Mouse (Mus musculus): ENCODE measurements around the gene Lrwd1. TPM values are rescaled to one million over a fixed set of nuclear protein-coding genes. Genes with fewer than 3 reads are reported as not detected.
A peak's percentile ranks its signal among the peaks of the same experiment; 100 is the strongest.

The Lrwd1 gene
- polyA plus RNA-seq, 1 experiment from 2014 or later, result 23.6 TPM

DNA sequence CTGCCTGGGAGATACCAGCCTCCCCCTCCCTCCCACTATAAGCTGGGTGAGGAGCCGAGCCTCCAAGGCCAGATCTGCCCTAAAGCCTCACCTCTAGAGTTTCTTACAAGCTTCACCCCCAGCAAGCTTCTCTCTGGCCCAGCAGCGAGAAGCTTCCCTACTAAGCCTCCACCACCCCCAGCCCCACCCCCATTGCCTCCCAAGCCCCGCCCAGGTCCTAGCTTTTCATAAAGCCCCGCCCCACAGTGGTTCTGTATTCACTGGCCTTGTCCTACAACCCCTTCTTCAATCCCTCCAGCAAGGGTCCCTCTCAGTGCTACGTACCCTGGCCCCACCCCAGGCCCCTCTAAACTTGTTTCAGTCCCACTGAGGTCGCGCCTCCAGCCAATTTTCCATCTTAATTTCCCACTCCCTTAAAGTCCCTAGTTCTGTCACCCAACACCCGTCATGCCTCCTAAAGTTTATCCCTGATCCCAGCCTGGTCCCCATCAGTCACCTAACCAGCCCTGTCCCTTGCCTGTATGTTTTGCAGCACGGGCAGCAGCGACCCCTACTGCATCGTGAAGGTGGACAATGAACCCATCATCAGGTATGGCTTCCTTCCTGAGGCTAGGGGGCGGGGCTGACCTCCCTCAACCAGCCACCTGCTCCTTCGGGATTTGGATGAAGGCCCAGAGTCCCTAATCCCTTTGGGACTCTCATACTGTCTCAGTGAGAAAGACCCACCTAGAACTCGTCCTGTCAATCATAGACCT is 46.9 kb downstream of the Lrwd1 start:
- Histone ChIP-seq H3K9ac (ENCODE audit: low read length) (no peak overlapping the region), H3K27me3 (ENCODE audit: control insufficient read depth, insufficient read depth, low read length) (peaks cover 16% of the 10 kb centered on the region), H3K4me3 (ENCODE audit: low read length) (no peak overlapping the region), H3K27ac (ENCODE audit: low read length) (no peak overlapping the region), H3K4me2 (ENCODE audit: low read depth, low read length) (no peak overlapping the region), H3K9me3 (replicated peaks; ENCODE audit: control insufficient read depth, low read length) (no peaks in the 10 kb centered on the region), H3K4me1 (ENCODE audit: control insufficient read depth, insufficient read depth, low read length) (peaks cover 11% of the 10 kb centered on the region; the same call in 1 of the 2 replicates), H3K36me3 (ENCODE audit: control insufficient read depth, insufficient read depth) (no peaks in the 10 kb centered on the region)
- ATAC-seq (replicated peaks; ENCODE audit: extremely low read depth, insufficient read depth, low FRiP score), result no peak
- 20% methylated on average over 14 of the region's 14 CpGs for WGBS

DNA sequence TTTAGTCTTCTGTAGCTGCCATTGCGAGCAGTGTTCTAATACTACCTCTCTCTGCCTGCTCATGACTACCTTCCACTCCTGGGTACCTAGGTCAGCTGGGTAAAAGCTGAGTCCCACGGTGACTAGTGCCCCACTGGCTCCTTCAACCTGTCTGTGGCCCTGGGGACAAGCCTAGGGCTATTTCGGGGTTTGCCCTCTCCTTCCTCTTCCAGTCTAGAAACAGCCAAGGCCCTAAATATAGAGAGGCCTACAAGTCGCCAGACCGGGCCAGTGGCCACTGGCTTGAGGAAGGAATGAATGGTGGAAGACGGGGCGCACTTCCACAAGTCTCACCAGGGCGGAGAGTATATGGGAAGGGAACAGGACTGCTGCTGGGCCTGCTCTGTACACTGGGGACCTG is 49.6 kb downstream of the Lrwd1 start:
- H3K4me2 ChIP-seq (ENCODE audit: low read depth, low read length), result no peak overlapping the region
- H3K9ac ChIP-seq (ENCODE audit: low read length), result no peak overlapping the region
- no peak overlapping the region for H3K27ac ChIP-seq (ENCODE audit: low read length)
- 81% methylated on average over 8 of the region's 8 CpGs for WGBS
- 0 out of 2 replicates have a peak, but pooled peaks cover 2% of the 10 kb centered on the region for H3K9me3 ChIP-seq (replicated peaks; ENCODE audit: control insufficient read depth, low read length)
- no peaks in the 10 kb centered on the region for H3K36me3 ChIP-seq (ENCODE audit: control insufficient read depth, insufficient read depth)
- H3K4me1 ChIP-seq (ENCODE audit: control insufficient read depth, insufficient read depth, low read length), result peaks cover 15% of the 10 kb centered on the region
- ATAC-seq (replicated peaks; ENCODE audit: extremely low read depth, insufficient read depth, low FRiP score), result no peak
- H3K27me3 ChIP-seq (ENCODE audit: control insufficient read depth, insufficient read depth, low read length), result peaks cover 16% of the 10 kb centered on the region
- H3K4me3 ChIP-seq (ENCODE audit: low read length), result no peak overlapping the region

DNA sequence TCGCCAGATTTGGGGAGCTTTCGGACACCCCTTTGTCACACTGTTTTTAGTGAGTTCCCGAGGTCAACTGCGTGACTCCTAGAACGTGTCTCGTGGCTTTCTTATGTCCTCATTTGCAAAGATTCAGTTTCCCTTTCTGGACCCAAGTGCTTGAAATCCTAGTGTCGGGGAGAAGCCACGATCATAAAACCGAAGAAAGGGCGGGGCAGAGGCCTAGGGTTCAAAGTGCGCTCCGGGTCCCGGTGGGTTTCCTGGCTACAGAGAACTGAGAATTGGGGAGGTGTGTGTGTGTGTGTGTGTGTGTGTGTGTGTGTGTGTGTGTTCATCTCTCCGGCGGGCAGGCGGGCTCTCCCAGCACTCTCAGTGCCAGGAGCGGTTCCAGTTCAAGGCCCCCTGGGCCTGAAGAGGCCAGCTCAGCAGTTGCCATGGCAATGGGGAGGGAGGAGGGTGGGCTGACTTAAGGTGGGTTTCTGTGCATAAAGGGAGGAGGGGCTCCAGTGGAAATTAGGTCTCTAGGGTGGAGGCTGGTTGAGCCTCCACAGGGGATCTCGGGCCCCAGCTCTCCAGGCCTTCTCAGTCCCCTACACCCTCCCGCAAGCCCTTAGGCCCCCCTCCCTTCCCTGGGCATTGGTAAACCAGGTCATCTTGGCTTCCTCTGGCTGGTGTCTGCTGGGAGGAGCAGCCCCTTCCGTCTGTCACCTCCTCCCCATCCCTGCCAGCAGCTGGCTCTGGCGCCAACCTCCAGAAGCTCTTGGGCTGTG is 50.8 kb downstream of the Lrwd1 start:
- H3K4me3 ChIP-seq (ENCODE audit: low read length), result peak overlapping the region; percentile 71

DNA sequence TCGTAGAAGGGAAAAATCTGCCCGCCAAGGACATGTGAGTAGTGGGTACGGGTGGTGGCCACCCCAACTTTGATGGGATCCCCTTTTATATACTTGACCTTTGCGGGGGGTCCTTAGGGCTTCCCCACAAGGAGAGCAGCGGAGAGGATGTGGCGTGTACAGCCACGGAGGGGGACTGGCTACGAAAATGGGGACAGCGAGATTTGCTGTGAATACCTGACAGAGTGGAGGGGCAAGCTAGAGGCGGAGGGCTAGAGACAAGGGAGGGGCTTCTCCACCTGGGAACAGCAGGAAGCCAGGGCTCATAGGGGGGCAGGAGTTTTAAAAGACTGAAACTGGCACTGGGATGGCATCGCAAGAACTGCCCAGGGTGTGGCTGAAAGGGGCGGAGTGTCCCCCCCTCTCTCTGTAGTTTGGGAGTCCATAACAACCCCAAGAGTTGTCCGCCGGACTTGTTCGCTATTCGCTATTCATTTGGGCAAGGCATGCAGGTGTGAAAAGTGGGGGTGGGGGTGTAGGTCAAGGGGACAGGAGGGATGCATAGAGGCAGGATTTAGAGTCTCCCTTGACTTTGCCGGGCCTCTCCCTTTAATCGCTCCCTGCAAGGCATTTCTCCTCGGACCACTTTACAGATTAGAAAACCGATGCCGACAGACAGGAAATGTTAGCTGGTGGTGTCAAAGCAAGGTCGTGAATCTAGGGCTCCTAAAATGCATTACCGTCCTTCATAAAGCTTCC is 51.6 kb downstream of the Lrwd1 start:
- 3% methylated on average over 23 of the region's 23 CpGs for whole genome bisulfite sequencing
- peak overlapping the region; percentile 71 for H3K4me3 ChIP-seq (ENCODE audit: low read length)
- H3K27me3 ChIP-seq (ENCODE audit: control insufficient read depth, insufficient read depth, low read length), result peaks cover 16% of the 10 kb centered on the region
- H3K36me3 ChIP-seq (ENCODE audit: control insufficient read depth, insufficient read depth), result no peaks in the 10 kb centered on the region
- H3K4me1 ChIP-seq (ENCODE audit: control insufficient read depth, insufficient read depth, low read length), result peaks cover 15% of the 10 kb centered on the region
- peak overlapping the region; percentile 77 for H3K9ac ChIP-seq (ENCODE audit: low read length)
- no peak overlapping the region for H3K27ac ChIP-seq (ENCODE audit: low read length)
- H3K4me2 ChIP-seq (ENCODE audit: low read depth, low read length), result peak overlapping the region; percentile 100
- H3K9me3 ChIP-seq (replicated peaks; ENCODE audit: control insufficient read depth, low read length), result 0 out of 2 replicates have a peak, but pooled peaks cover 2% of the 10 kb centered on the region
- 0 out of 2 replicates have a peak, but pooled peaks have one; percentile 3 for ATAC-seq (replicated peaks; ENCODE audit: extremely low read depth, insufficient read depth, low FRiP score)

More for the DNA sequence above, 50.8 kb downstream of the Lrwd1 start:
- Histone ChIP-seq H3K9ac (ENCODE audit: low read length) (no peak overlapping the region), H3K4me1 (ENCODE audit: control insufficient read depth, insufficient read depth, low read length) (peaks cover 15% of the 10 kb centered on the region), H3K27ac (ENCODE audit: low read length) (no peak overlapping the region), H3K27me3 (ENCODE audit: control insufficient read depth, insufficient read depth, low read length) (peaks cover 16% of the 10 kb centered on the region), H3K4me2 (ENCODE audit: low read depth, low read length) (peak overlapping the region; percentile 100), H3K9me3 (replicated peaks; ENCODE audit: control insufficient read depth, low read length) (0 out of 2 replicates have a peak, but pooled peaks cover 2% of the 10 kb centered on the region), H3K36me3 (ENCODE audit: control insufficient read depth, insufficient read depth) (no peaks in the 10 kb centered on the region)
- ATAC-seq (replicated peaks; ENCODE audit: extremely low read depth, insufficient read depth, low FRiP score), result no peak
- WGBS, result 26% methylated on average over 20 of the region's 21 CpGs

DNA sequence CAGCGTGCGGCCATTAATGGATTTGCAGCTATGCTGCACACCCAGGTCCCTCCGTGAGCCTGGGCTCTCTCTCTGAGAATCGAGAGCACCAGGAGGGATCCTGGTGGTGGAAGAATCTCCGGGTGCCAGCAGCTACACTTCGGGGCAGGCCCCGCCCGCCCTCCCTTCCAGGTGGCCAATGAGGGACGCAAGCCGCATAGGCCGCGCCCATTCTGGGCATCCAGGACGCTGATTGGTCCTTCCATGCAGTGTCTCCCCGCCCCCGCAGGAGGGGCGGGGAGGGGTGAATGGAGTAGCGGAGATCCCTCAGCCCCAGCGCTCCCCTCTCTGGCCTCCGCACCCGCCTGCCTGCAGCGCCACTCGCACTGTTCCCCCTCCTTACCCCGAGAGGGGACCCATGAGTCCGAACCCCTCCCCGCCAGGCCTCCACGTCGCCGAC is 52.2 kb downstream of the Lrwd1 start, which contains the start of gene Rasa4:
Rasa4 (plus strand) TSS at position 248 of the 439 bp plus-strand sequence.
- Histone ChIP-seq H3K9me3 (replicated peaks; ENCODE audit: control insufficient read depth, low read length) (0 out of 2 replicates have a peak, but pooled peaks cover 2% of the 10 kb centered on the region), H3K36me3 (ENCODE audit: control insufficient read depth, insufficient read depth) (no peaks in the 10 kb centered on the region), H3K4me3 (ENCODE audit: low read length) (peak within 1 kb of the TSS; percentile 71), H3K27me3 (ENCODE audit: control insufficient read depth, insufficient read depth, low read length) (peaks cover 16% of the 10 kb centered on the region), H3K9ac (ENCODE audit: low read length) (peak within 1 kb of the TSS; percentile 77), H3K27ac (ENCODE audit: low read length) (no peak within 1 kb of the TSS), H3K4me1 (ENCODE audit: control insufficient read depth, insufficient read depth, low read length) (peaks cover 15% of the 10 kb centered on the region), H3K4me2 (ENCODE audit: low read depth, low read length) (peak within 1 kb of the TSS; percentile 100)
- WGBS, result 1% methylated on average over 26 of the region's 28 CpGs
- peak; percentile 98 for ATAC-seq (replicated peaks; ENCODE audit: extremely low read depth, insufficient read depth, low FRiP score)

DNA sequence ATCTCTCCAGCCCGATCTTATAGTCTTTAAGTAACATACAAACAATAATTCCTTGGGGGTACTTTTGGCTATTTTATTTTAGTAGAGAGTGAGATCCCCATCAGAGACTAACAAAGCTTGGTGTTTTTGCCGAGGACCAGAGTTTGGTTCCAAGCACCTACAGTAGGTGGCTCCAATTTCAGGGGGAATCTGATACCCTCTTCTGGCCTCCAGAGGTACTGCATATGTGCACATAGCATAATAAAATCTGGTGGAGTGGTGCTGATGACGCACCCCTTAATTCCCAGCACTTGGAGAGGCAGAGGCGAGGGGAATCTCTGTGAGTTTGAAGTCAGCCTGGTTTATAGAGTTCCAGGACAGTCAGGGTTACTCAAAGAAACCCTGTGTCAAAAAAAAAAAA is 53.5 kb downstream of the Lrwd1 start:
- H3K9me3 ChIP-seq (replicated peaks; ENCODE audit: control insufficient read depth, low read length), result 0 out of 2 replicates have a peak, but pooled peaks cover 2% of the 10 kb centered on the region
- peaks cover 15% of the 10 kb centered on the region for H3K4me1 ChIP-seq (ENCODE audit: control insufficient read depth, insufficient read depth, low read length)
- H3K36me3 ChIP-seq (ENCODE audit: control insufficient read depth, insufficient read depth), result no peaks in the 10 kb centered on the region
- 79% methylated on average over 4 of the region's 4 CpGs for WGBS
- H3K4me2 ChIP-seq (ENCODE audit: low read depth, low read length), result no peak overlapping the region
- peaks cover 16% of the 10 kb centered on the region for H3K27me3 ChIP-seq (ENCODE audit: control insufficient read depth, insufficient read depth, low read length)
- no peak overlapping the region for H3K27ac ChIP-seq (ENCODE audit: low read length)
- H3K4me3 ChIP-seq (ENCODE audit: low read length), result no peak overlapping the region
- ATAC-seq (replicated peaks; ENCODE audit: extremely low read depth, insufficient read depth, low FRiP score), result no peak
- H3K9ac ChIP-seq (ENCODE audit: low read length), result no peak overlapping the region

DNA sequence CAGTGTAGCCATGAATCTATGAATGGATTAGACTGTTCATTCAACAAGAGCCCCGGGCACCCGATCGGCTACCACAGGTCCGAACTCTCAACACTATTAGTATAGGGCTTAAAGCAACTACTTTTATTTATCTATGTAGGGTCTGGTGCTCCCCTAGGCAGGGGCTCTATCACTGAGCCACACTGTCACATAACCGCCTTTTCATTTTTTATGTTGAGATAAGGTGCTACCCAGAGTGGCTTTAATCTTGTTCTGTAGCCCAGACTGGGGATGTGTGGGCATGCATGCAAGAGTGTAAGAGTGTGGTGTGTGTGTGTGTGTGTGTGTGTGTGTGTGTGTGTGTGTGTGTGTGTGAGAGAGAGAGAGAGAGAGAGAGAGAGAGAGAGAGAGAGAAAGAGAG is 57.7 kb downstream of the Lrwd1 start:
- no peak overlapping the region for H3K4me3 ChIP-seq (ENCODE audit: low read length)
- no peak overlapping the region for H3K9ac ChIP-seq (ENCODE audit: low read length)
- H3K4me2 ChIP-seq (ENCODE audit: low read depth, low read length), result no peak overlapping the region
- ATAC-seq (replicated peaks; ENCODE audit: extremely low read depth, insufficient read depth, low FRiP score), result no peak
- no peak overlapping the region for H3K27ac ChIP-seq (ENCODE audit: low read length)
- H3K4me1 ChIP-seq (ENCODE audit: control insufficient read depth, insufficient read depth, low read length), result peaks cover 4% of the 10 kb centered on the region
- no peaks in the 10 kb centered on the region for H3K36me3 ChIP-seq (ENCODE audit: control insufficient read depth, insufficient read depth)
- H3K9me3 ChIP-seq (replicated peaks; ENCODE audit: control insufficient read depth, low read length), result 0 out of 2 replicates have a peak, but pooled peaks cover 2% of the 10 kb centered on the region
- H3K27me3 ChIP-seq (ENCODE audit: control insufficient read depth, insufficient read depth, low read length), result no peaks in the 10 kb centered on the region
- 93% methylated on average over 5 of the region's 5 CpGs for WGBS

DNA sequence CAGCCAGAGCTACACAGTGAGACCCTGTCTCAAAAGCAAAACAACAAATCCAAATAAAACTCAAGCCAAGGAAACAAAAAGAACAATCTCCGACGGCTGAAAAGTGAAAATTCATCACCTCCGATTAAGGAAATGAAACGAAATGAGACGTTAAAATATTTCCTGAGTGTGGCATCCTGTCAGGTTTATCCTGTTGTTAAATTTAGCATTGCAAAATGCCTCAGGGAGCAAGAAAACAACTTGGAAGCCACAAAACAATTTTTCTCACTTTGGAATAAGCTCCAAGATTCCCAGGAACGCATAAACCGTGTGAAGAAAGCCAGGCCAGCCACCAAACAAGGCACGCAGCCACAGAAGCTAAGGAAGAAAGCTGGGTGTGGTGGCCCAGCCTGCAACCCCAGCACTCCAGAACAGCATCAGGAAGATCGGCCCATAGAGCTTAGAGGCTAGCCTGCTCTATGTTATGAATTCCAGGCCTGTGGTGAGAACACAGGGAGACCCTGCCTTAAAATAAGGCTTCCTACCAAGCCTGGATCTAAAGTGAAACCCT is 58.8 kb downstream of the Lrwd1 start:
- Histone ChIP-seq H3K4me2 (ENCODE audit: low read depth, low read length) (no peak overlapping the region), H3K9ac (ENCODE audit: low read length) (no peak overlapping the region), H3K27ac (ENCODE audit: low read length) (no peak overlapping the region), H3K27me3 (ENCODE audit: control insufficient read depth, insufficient read depth, low read length) (no peaks in the 10 kb centered on the region), H3K4me3 (ENCODE audit: low read length) (no peak overlapping the region), H3K4me1 (ENCODE audit: control insufficient read depth, insufficient read depth, low read length) (peaks cover 4% of the 10 kb centered on the region), H3K36me3 (ENCODE audit: control insufficient read depth, insufficient read depth) (no peaks in the 10 kb centered on the region), H3K9me3 (replicated peaks; ENCODE audit: control insufficient read depth, low read length) (no peaks in the 10 kb centered on the region)
- ATAC-seq (replicated peaks; ENCODE audit: extremely low read depth, insufficient read depth, low FRiP score), result no peak
- WGBS, result 66% methylated on average over 9 of the region's 9 CpGs
